Mouse (Mus musculus): ENCODE measurements around the gene Itga11. TPM values are rescaled to one million over a fixed set of nuclear protein-coding genes. Genes with fewer than 3 reads are reported as not detected.
"Not testable (repeated sequence)": the region's sequence is repeated elsewhere in the genome, so short reads cannot be mapped to it uniquely, and the experiment has no call there.

Gene Itga11
- total RNA-seq, 2 experiments from 2014 or later, result 3.8 to 3.9 TPM

DNA sequence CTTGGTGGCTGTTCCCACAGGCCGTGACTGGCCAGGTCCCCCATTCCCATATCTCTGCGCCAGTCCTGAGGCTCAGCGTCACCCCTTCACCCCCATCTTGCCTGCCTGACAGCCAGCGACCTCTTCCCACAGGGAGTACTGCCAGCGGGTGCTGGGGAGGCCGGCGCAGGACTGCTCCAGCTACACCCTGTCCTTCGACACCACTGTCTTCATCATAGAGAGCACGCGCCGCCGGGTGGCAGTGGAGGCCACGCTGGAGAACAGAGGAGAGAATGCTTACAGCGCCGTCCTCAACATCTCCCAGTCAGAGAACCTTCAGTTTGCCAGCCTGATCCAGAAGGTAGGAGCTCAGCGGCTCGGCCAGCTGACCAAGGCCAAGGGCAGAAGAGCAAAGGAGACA is 89.8 kb downstream of the Itga11 start:
- DNase-seq, result no peak

DNA sequence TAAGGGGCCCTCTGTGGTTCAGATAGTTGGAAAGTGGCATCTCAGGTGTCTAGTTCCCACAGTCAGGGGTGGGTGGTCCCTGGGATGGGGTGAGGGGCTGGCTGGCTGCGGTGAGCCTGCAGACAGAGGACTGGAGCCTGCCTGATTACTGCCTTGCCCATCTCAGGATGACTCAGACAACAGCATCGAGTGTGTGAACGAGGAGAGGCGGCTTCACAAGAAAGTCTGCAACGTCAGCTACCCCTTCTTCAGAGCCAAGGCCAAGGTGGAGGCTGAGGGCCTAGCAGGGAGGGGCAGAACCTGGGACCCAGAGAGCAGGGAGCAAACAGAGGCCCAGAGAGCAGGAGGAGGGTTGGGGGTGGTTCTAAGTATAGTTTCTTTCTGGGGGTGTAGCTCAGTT is 90.7 kb downstream of the Itga11 start:
- DNase-seq, result no peak

DNA sequence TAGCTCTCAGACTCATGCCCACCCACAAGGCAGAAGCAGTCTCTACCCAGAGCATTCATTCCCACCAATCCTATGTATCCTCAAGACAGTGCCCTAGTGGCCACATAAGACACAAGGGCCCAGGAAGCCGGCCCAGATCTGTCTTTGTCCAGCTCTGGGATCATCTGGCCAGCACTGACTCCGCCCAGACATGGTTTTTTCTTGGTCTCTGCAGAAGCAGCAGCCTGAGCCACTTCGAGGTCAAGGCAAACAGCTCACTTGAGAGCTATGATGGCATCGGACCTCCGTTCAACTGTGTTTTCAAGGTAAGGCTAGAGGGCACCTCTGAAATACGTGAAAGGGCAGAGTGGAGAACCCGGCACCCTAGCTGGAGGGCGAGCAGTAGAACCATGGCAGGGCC is 95.1 kb downstream of the Itga11 start:
- no peak for DNase-seq

DNA sequence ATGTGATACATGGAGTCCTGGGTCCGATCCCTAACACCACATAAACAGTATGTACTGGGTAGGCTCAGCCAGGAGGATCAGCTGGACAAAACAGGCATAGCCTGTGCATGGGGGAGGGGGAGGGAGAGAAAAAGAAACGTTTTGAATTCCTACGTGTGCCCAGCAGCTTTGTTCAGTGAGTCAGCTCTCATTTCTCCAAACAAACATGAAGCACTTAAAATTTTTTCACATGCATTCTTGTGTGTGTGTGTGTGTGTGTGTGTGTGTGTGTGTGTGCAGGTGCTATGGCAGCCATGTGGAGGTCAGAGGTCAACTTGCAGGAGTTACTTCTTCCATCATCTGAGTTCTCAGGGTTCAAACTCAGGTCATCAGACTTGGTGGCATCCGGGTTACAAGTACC is 97.8 kb downstream of the Itga11 start:
- DNase-seq, result no peak

DNA sequence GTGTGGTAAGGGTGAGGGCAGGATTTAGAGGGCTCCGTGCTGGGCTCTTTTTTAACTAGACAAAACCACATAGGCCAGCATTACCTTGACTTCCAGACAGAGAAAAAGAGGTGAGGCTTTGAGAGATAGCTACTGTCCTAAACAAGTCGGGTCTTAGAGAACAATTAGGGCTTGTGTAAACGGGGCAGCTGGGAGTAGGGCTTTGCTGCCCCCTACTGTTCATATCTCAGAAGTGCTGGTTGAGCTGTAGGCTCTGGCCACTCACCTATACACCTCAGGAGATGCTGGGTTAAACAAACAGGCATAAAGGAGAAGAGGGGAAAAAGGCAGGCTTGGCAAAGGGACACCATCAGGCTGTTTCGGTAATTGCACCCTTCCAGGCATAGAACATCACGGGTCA is 99.8 kb downstream of the Itga11 start:
- DNase-seq, result peak; percentile 56 to 67

DNA sequence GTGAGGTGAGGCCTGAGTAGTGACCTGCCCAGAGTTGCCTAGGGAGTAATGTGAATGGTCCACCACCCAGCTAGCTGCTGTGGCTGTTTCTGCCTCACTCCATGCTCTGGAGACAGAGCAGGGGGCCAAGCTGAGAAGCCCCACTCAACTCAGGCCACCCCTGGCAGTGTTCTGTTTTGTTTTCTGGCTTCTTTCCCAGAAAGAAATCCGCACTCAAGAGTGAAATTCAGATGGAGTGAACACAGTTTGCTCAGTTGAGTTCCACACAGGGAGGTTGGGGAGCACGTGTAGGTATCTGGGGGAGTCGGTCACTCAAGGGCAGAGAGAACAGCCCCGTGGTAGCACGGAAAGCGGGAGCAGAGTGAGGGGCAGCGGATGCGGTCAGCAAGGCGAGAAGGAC is 101.1 kb downstream of the Itga11 start:
- DNase-seq, result no peak

DNA sequence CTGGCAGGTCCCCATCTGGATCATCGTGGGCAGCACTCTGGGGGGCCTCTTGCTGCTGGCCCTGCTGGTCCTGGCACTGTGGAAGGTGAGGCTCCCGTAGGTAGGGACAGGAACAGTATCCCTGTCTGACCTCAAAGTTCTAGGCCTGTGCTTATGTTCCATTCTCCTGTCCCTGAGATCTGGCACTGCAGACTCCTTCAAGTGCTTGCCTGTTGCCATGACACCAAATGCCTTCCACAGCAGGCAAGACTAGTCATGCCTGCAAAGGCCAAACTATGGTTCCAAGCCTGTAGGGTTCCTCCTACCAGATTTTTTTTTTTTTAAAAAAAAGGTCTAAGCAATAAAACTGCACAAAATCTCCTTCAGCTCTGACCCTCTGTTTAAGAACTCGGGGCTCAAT is 104.3 kb downstream of the Itga11 start:
- DNase-seq, result no peak

DNA sequence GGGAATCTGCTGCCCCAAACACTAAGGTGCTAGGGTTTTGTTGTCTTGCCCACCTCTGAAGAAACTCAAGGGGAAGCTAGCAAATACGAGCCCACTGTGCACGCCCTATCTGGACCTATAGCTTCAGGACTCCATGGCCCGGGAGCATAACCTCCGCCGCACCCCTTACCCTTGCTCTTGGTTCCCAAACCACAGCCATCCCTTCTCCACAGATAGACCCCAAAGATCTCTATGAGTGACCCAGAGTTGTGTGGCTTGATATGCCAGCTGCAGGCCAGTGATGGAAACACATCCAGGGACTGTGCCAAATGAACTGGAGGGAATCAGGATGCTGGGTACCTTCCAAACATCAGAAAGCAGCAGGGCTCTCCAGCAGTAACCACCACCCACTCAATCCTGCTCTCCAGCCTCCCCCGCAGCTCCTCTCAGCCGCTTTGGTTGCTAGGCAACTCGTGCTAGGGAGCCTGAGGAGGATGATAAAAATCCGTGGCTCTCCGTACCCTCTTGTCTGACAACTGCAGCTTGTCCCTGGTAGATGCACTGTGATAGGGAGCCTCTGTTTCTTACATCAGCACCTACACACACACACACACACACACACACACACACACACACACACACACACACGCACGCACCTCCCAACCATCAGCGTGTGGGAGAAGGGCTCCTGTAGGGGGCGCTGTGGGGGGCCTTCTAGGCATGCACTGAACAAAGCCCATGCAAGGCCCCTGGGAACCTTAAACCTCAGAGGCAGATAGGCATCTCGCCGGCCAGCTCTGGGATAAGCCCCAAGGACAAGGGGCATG is 105.6 kb downstream of the Itga11 start:
- DNase-seq, result peak; percentile 76 to 82

DNA sequence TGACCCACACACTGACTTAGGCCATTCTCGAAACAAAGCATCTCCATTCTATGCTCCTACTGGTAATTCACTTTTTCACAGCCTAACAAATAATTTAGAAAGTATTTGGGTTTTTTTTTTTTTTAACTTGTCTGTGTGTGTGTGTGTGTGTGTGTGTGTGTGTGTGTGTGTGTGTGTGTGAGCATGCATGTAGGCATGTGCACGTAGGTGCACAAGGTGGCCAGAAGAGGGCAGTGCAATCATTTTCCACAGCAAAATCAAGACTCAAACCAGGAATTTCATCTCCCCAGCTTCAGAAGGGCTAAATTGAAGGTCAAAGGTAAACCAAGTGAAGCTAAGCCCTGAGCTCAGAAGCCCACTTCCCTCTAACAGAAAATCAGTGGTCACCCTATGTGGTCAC is 106.6 kb downstream of the Itga11 start:
- DNase-seq, result no peak

DNA sequence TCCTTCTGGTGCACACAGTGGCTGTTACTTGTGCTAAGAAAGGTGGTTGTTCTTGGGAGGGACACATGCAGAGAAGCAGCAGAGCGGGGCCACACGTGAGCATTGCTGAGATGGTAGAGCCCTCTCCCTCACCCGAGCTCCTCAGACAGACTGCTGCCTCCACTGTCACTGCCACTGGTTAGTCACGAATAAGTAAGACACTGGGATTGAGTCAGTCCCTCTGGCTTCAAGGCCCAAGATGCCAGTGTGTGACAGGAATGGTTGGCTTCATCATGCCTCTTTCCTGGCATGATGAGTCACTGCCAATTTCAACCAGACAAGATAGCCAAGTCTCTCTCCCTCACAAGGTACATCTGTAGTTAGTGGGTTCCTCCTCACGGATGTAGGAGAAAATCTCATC is 109.1 kb downstream of the Itga11 start:
- no peak for DNase-seq

DNA sequence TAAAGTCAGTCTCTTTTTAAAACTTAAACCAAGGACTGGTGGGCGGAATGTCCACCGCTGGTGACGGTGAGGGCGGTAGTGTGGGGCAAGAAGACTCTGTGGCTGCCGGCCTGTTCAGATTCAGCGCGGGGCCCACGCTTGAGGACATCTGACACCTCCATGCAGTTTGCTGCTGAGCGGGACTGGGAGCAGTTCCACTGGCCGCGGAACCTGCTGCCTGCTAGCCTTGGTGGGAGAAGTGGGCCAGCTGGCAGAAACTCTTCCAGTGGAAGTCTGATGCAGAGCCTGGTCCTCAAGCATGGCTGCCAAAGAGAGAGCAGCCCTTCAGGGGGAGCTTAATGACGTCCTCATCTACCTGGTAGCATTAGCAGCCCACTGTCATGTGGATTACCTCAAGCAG is 112.2 kb downstream of the Itga11 start:
- DNase-seq, result no peak

DNA sequence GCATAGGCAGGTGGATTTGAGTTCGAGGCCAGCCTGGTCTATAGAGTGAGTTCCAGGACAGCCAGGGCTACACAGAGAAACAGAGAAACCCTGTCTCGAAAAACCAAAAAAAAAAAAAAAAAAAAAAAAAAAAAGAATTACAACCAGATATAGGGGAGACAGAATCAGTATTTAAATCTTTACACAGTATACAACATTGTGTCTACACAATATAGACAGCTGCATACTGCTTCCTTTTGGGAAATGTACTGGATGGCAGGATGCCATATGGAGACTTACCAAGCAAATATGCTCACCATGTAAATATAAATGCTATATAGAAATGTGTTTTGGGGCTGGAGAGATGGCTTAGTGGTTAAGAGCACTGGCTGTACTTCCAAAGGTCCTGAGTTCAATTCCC is 121.6 kb downstream of the Itga11 start:
- DNase-seq, result not testable (repeated sequence)

DNA sequence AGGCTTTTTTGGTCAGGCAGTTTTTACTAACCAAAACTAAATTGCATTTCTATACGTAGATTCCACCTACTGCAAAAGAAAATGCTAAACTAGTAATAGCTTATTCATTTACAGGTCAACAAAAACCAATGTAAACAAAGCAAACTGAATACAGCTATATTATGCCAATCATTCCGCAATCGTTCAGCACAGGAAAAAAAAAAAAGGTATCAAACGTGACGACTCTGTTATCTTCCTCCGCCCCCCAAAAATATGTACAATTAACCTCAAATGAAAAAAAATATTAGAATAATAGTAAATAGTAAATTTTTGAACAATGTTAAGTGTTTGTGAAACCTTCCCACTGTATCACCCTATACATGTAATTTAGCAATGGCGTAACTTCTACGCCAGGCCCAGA is 132.5 kb downstream of the Itga11 start:
- DNase-seq, result no peak

DNA sequence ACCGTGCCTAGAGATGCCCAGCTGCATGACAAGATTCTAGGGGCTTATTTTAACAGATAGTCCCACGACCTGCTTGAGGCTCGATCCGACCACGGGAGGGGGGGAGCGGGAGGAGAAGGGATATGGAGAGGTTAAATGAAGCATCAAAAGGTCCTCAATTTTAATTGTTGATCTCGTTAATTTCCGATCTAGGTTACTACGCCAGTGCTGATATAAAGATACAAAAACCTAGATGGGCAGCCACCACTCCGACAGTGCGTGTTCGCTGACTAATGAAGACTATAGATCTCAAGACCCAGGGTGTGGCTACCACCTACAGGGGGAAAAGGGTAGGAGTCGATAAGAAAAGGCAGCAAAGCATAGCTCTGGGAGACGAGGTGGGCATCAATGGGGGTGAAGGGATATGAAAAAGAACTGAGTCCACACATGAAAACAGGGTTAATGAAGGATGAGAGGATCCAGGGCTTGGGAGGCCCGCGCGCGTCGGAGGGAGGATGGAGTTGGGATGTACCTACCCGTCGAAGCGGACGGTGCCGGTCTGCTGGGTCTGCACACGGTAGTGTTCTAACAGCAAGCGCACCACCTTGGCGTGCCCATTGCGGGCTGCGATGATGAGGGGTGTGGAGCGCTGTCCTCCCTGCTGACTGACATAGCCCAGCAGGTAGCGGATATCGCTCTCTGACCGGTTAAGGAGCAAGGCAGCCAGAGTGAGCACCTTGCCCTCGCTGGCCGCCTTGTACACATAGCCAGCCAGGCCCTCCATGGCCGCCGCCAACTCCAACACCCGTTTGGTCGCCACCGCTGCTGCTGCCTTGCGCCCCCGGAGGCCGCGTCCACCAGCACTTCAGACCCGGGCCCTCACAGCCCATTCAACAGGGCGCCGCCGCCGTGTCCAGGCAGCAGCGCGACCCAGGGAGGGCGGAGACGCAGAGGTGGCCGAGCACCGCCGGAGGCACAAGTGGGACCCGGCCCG is 133.2 kb downstream of the Itga11 start:
- peak; percentile 26 to 63 for DNase-seq

DNA sequence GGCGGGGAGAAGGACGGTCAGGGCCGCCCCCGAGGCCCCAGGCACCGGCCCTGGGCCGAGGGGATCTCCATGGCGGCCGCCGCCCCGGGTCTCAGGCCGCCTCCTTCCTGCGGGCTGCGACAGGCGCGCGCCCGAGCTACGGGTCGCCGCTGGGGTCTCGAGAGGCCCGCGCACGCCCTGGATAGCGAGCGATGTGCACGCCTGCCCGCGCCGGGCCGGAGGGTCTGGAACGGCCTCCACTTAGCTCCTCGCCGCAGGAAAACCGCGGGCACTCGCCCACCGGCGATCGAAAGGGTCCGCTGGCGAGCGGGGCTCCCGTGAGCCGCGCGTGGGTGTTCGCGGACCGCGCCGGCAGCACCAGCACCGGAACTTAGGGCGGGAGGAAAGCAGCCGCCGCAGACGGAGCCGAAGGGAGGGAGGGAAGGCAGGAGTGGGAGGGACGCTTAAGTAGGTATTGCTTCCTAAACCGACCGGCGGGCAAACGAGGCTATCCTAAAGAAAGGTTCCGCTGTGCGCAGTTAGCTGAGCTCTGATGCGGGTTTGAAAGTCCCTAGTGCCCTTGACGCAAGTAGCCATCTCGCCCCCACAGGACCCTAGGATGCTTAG is 134.0 kb downstream of the Itga11 start, which contains the start of gene Fem1b:
TSS of gene Fem1b (minus strand) at position 419 of the 606 bp plus-strand sequence.
- DNase-seq, result peak; percentile 91 to 92

DNA sequence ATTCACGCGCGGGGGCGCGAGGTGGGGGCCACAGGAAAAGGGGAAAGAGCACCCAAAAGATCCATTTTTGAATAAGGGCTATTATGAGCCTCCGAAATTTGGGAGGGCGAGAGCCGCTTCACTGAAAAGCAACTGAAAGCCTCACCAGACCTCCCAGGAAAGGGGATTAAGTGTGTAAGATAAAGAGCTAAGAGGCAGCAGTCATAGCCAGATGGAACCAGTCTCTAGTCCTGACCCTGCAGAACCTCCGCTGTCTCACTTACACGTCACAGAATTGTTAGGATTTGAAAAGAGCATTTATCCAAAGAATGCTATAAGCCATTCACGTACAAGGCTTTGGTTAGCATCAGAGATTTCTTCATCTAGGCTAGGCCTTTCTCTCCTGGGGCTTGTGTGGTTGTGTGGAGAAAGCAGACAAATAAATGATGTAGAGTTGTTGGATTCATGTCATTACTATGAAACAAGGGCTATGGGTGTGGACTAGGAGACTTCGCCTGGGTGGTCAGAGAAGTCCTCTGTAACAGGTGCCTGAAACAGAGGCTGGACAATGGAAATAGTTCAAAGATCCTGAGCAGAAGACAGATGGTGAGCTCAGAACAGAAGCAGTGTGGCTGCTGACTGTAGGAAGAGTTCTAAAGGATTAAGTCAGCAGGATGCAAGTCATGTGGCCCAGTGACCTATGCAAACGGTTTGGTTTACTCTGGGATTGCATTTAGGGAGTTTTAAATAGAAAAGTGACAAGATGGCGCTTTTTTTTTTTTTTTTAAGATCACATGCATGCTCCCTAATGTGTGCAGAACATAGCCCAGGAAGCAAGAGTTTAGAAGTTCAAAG is 134.8 kb downstream of the Itga11 start:
- DNase-seq, result no peak

DNA sequence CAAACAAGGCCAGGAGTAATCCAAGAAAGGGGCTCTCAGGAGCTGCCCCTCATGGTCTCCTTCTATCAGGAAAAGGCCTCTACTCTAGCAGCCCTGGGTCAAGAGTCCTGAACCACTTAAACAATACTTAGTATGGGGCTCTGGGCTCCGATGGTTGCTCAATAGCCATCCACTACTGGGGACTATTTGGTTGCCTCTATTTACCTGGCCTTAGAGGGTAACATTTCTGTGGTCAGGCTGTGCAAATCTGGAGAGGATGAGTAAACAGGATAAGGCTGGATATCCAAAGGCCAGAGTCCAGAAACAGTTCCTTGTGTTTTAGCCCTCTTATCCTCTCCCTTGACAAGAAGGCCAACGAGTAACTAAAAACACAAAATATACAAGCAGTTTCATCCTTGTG is 137.1 kb downstream of the Itga11 start:
- no peak for DNase-seq

DNA sequence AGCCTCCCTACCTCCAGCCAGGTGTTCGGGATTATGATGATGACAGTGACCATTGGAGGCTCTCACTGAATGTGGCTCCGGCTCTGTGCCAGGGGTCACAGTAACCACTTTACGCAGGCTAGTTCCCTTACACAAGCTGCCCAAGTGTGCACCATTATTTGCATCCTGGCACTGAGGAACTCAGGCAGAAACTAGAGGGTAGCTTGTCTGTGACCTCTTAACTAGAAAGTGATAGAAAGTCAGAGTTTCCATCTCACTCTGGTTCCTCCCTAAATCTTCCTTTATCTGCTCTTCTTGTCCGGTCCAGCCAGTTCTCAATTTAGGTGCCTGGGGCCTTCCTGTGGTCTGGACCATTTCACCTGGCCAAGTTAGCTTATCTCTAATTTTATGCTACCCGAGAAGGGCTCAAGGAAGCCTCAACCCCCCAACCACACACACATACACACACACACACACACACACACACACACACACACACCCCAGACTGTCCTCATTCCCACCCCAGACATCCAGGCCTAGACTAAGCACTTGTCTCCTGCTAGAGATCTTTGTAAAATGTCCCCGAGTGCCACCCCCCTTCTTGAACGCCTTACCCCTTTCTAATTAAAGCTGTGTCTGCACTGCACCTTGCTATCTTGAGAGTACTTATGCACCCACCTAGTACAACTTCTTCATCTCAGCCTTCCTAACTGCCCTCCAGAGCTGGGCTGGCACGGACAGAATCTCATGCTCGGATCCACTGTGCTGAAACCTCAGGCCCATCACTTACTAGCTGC is 138.9 kb downstream of the Itga11 start:
- no peak for DNase-seq

DNA sequence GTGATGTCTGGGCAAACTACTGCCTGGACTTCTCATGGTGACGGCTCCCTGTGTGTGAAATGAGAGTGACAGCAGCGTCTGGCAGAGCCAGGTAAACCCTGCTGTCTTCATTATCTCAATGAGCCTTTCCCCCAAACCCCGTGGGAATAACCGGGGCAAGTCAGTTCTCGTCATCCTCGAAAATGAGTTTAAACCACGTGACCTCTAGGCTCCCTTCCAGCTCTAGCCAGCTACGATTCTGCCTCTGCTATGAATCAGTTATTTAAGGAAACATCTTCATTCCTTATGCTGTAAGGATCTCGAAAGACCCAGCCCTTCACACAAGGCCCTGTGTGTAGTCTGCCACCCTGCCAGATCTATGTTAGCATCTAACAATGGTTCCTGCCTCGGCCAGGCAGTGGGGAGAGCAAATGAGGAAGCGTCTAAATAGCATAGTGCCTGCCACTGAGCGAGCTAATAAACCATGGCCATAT is 139.5 kb downstream of the Itga11 start:
- peak; percentile 15 to 19 for DNase-seq

DNA sequence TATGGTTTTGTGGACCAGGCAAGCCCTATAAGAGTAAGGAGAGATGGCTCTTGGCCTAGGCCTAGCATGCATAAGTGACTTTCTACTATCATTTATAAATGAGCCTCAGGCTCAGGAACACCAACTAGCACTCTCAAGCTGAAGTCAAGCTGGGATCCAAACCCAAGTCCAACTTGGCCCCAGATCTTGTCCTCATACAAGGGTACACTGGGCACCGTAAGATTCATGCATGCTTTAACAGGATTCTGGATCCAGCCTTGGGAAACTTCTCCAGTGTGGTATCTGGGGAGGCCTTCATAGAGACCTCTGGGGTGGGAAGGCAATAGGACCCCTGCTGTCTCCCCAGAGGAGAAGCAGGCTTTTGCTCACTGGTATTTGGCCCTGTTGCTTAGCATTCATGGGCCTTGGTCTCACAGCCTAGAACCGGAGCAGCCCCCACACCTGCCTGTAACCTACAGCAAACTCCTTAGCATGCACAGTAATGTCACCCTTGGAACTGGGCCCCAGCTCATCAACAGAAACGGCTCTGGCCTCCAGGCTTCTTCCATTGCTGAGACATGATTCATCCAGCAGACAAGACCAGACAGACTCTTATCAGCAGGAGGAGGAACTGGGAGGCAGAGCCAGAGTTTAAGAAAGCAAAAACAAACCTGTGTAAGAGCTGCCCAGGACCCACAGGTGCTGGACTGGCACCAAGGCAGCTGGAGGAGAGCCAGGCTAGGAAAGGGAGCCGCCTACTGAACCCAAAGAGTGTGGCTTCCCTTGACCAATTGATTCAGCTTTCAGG is 140.4 kb downstream of the Itga11 start:
- no peak for DNase-seq
